Mouse (Mus musculus) E14TG2a.4 (cell line): ENCODE results near the gene Dennd2a.

Source experiments
- CTCF ChIP-seq: conservative IDR thresholded peaks from 2 replicates; pipeline ENCODE4 v1.5.1; 2014; ENCODE audit warnings: low read length
- NANOG ChIP-seq: IDR thresholded peaks from 2 replicates; pipeline ENCODE4 v1.6.1; 2014; ENCODE audit warnings: borderline replicate concordance, low read length, mixed read lengths
- POU5F1 ChIP-seq: IDR thresholded peaks from 2 replicates; pipeline ENCODE4 v1.6.1; 2014; ENCODE audit warnings: low read length, borderline replicate concordance

DNA sequence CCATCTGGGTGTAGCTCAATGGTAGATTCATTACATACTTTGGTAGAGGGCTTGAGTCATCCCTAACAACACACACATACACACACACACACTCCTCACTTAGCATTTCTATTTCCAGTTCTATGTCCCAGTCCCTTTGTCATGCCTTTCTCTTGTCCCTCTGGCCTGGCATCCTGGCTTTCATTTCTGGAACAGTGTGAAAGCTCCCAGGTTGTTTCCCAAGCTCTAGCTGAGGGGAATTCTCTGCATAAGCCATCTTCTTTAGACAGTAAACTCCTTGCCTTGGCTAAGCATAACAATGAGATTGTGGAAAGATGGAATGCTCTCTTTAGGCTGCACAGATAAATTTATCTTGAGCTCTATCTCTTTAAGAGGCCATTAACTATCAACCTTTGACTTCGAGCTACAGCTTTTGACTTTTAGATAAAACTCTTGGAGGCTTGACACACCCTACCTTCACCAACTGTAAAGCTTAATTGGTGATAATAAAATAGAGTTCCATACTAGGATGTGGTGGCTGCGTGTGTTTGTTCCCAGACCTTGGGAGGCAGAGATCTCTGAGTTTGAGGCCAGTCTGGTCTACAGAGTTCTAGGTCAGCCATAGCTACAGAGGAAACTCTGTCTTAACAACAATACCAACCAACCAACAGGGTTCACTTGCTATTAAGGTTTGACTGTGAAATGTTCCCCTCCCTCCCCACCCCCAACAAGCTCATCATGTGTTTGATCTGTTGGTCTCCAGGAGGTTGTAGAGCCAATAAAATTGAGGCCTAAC lies 123.4 kb downstream of the Dennd2a start:
- no peak for TF ChIP-seq CTCF
- no peak for TF ChIP-seq NANOG
- TF ChIP-seq POU5F1: no peak
